In the genomic region with DNA sequence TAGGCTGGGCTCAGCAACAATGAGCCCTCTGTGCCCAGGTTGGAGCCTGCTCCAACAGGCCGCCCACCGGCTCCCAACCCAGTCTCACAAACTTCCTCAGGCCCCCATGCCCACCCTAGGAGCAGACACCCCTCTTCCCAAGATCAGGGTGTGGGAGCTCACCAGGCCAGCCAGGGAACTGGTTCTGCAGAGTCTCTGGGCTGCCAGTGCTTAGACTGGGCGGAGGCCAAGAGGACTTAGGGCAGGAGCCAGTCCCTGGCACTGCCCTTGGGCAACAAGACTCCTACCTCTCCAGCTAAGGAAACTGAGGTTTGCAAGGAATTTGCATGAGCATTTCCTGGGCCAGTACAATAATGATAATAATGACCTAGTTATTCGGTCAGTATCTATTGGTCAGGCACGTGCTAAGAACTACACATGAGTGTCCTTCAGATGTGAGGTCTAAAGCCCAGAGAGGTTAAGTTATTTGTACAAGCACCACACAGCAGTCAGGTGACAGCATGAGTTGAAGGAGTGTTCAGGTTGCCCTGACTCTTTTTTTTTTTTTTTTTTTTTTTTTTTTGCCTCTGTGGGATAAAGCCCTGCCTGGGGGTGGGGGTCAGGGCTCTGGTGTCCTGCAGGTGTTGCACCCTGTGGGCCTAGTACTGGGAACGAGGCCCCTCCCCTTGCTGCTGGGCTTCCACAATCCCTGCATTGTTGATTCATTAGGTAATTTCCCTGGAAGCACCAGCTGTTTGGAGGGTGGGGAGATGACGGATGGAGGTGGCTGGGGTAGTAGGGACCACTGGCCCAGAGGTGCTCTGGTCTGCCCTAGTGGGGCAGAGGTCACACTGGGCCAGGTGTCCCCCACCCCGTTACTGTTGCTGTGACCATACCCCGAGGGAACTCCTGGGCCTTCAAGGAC, we compare ENCODE assay signal across 11 mouse cellular contexts. TPM values are rescaled to one million over a fixed set of nuclear protein-coding genes. Genes with fewer than 3 reads are reported as not detected.
DNase-seq lines count a peak whose midpoint lies in the region; ATAC-seq and TF ChIP-seq lines count a peak whose summit lies in the region.
"Had no signal": no experiment of that assay in that cellular context is flagged by ENCODE, and none has a peak within 500 bp of the region (broad histone marks: within the 10 kb centered on the region; RNA-seq: fewer than 3 reads in every experiment).

No protein-coding gene starts in this region.

- 52% methylated on average over 9 of the region's 9 CpGs for WGBS in kidney, embryonic 16.5 days
- 56% methylated on average over 9 of the region's 9 CpGs for WGBS in midbrain, embryonic 13.5 days
- WGBS in cerebellum, adult 2 months = 71% methylated on average over 9 of the region's 9 CpGs

- H3K9ac ChIP-seq in kidney, embryonic 16.5 days (replicated peaks; ENCODE audit: low read length) = no peak overlapping the region
- no peak overlapping the region for H3K9ac ChIP-seq in ES-E14 (ENCODE audit: insufficient read depth, low read depth, low read length, poor library complexity, severe bottlenecking)
- H3K9ac ChIP-seq in midbrain, embryonic 13.5 days (replicated peaks) = no peak overlapping the region
- H3K9ac ChIP-seq: forebrain, postnatal 0 days; liver, embryonic 13.5 days had no signal

- H3K4me2 ChIP-seq in kidney, embryonic 16.5 days (replicated peaks; ENCODE audit: low read depth, low read length) = no peak overlapping the region
- H3K4me2 ChIP-seq in midbrain, embryonic 13.5 days (replicated peaks) = no peak overlapping the region
- H3K4me2 ChIP-seq: liver, embryonic 13.5 days had no signal

- 0 out of 2 replicates have a peak, but pooled peaks cover 10% of the 10 kb centered on the region for H3K27me3 ChIP-seq in kidney, embryonic 16.5 days (ENCODE audit: insufficient read depth, low read length)
- peaks cover 77% of the 10 kb centered on the region for H3K27me3 ChIP-seq in midbrain, embryonic 13.5 days
- H3K27me3 ChIP-seq in cerebellum, adult 2 months (ENCODE audit: control insufficient read depth, insufficient read depth, low read length) = no peaks in the 10 kb centered on the region

- no peaks in the 10 kb centered on the region for H3K36me3 ChIP-seq in kidney, embryonic 16.5 days (ENCODE audit: insufficient read depth, low read length)
- no peaks in the 10 kb centered on the region for H3K36me3 ChIP-seq in ES-E14 (ENCODE audit: control insufficient read depth, insufficient read depth, low read length, poor library complexity, severe bottlenecking)
- H3K36me3 ChIP-seq in midbrain, embryonic 13.5 days = no peaks in the 10 kb centered on the region
- H3K36me3 ChIP-seq: liver, embryonic 13.5 days had no signal

- DNase-seq in kidney, adult 9 months = no peak
- peak; percentile 28 for DNase-seq in ES-E14 (ENCODE audit: low read depth, low spot score)
- peak; percentile 62 for DNase-seq in forelimb bud, embryonic 11.5 days (ENCODE audit: low read depth, low spot score)
- DNase-seq in cerebellum, adult 2 months = no peak
- no peak for DNase-seq in cerebellum, adult 9-11 months
- DNase-seq: forebrain, postnatal 0 days; liver, embryonic 13.5 days had no signal

- no peak overlapping the region for H3K4me3 ChIP-seq in kidney, embryonic 16.5 days (ENCODE audit: low read length)
- H3K4me3 ChIP-seq in ES-E14 (ENCODE audit: insufficient read depth in 1 of 2, low read depth in 1 of 2, low read length in 2 of 2, poor library complexity in 1 of 2, severe bottlenecking in 1 of 2) = no peak overlapping the region
- no peak overlapping the region for H3K4me3 ChIP-seq in midbrain, embryonic 13.5 days (replicated peaks)
- H3K4me3 ChIP-seq in cerebellum, adult 2 months (replicated peaks; ENCODE audit: insufficient read depth, low read depth, low read length) = no peak overlapping the region
- H3K4me3 ChIP-seq: liver, embryonic 13.5 days had no signal

- no peaks in the 10 kb centered on the region for H3K9me3 ChIP-seq in kidney, embryonic 16.5 days (ENCODE audit: low read length)
- no peaks in the 10 kb centered on the region for H3K9me3 ChIP-seq in ES-E14 (ENCODE audit: control insufficient read depth, insufficient read depth, low read depth, low read length)
- no peaks in the 10 kb centered on the region for H3K9me3 ChIP-seq in midbrain, embryonic 13.5 days
- H3K9me3 ChIP-seq: liver, embryonic 13.5 days had no signal

- in situ Hi-C loops in ES-E14 (cut with MboI; ENCODE audit: low sequenced_read_pairs in 2 of 2, unreplicated experiment in 2 of 2) = no loop called here

- TF ChIP-seq CTCF in cerebellum, adult 2 months (IDR thresholded peaks at IDR 0.05; ENCODE audit: borderline replicate concordance, insufficient read depth, low read depth, low read length) = no peak

- TF ChIP-seq POLR2A in cerebellum, adult 2 months (IDR thresholded peaks at IDR 0.05; ENCODE audit: borderline replicate concordance, insufficient read depth, low read length) = no peak

- ATAC-seq in kidney, embryonic 16.5 days (ENCODE audit: low FRiP score, low TSS enrichment) = peak; percentile 28; the same call in 1 of the 2 replicates
- 0 out of 2 replicates have a peak, but pooled peaks have one; percentile 7 for ATAC-seq in midbrain, embryonic 13.5 days
- ATAC-seq: forebrain, postnatal 0 days had no signal

- H3K4me1 ChIP-seq in kidney, embryonic 16.5 days (ENCODE audit: insufficient read depth, low read length) = peaks cover 25% of the 10 kb centered on the region
- H3K4me1 ChIP-seq in ES-E14 (ENCODE audit: control insufficient read depth in 2 of 2, insufficient read depth in 2 of 2, low read length in 2 of 2, poor library complexity in 1 of 2) = peaks cover 0 to 24% of the 10 kb centered on the region in 2 experiments; a peak in 1 of 4 replicates
- peaks cover 56% of the 10 kb centered on the region for H3K4me1 ChIP-seq in midbrain, embryonic 13.5 days (replicated peaks)
- H3K4me1 ChIP-seq in cerebellum, adult 2 months (ENCODE audit: control insufficient read depth, insufficient read depth, low read length) = no peaks in the 10 kb centered on the region

- H3K27ac ChIP-seq in kidney, embryonic 16.5 days (ENCODE audit: low read length) = no peak overlapping the region
- no peak overlapping the region for H3K27ac ChIP-seq in ES-E14 (ENCODE audit: insufficient read depth, low read depth, low read length, poor library complexity, severe bottlenecking)
- 0 out of 2 replicates have a peak overlapping the region, but pooled peaks have one; percentile 3 for H3K27ac ChIP-seq in midbrain, embryonic 13.5 days
- H3K27ac ChIP-seq in cerebellum, adult 2 months (ENCODE audit: insufficient read depth, low read length) = no peak overlapping the region
- H3K27ac ChIP-seq: liver, embryonic 13.5 days had no signal

TF ChIP-seq in ES-E14, 5 proteins besides CTCF, POLR2A, EP300 and RAD21:
- TF ChIP-seq ZNF384 (IDR thresholded peaks at IDR 0.05; ENCODE audit: low read depth, low read length) (peak; percentile 92), CHD2 (IDR thresholded peaks at IDR 0.05; ENCODE audit: low read depth, low read length) (no peak)

RNA-seq across cellular contexts. Expression of gene Lmx1b, which starts 45.9 kb away (rescaled TPM):
- 0.94 and 1.3 TPM in 2 replicates for polyA plus RNA-seq in kidney, embryonic 16.5 days (2015; fragmentation: Nextera tagmentation; extraction: Ambion mirVana)
- total RNA-seq in ES-E14 (2012; rRNA removed) = 0.32 and 0.67 TPM in 2 replicates
- 2.5 and 2.7 TPM in 2 replicates for polyA plus RNA-seq in midbrain, embryonic 13.5 days (2015; fragmentation: Nextera tagmentation; extraction: Ambion mirVana)
- 0.84 and 0.93 TPM in 2 replicates for polyA plus RNA-seq in cerebellum, adult 2 months (2012; rRNA removed)
- total RNA-seq: common myeloid progenitor, adult 5-6 weeks; granulocyte monocyte progenitor cell, adult 5-6 weeks had no signal
- polyA plus RNA-seq: liver, embryonic 13.5 days had no signal

Comparison
In these comparisons a context has a peak if more than half of its experiments do, and no peak if none do; other contexts are left out.
1. DNase-seq: peak in ES-E14 (single experiment) and forelimb bud, embryonic 11.5 days (single experiment); none in kidney, adult 9 months (single experiment), cerebellum, adult 2 months (0 of 2) and cerebellum, adult 9-11 months (single experiment).